Mouse (Mus musculus): ENCODE measurements around the gene Gpn3. TPM values are rescaled to one million over a fixed set of nuclear protein-coding genes. Genes with fewer than 3 reads are reported as not detected.
"Not testable (repeated sequence)": the region's sequence is repeated elsewhere in the genome, so short reads cannot be mapped to it uniquely, and the experiment has no call there.

Gene Gpn3
- polyA plus RNA-seq, 1 experiment, result 42.4 TPM

- no peaks in the 10 kb centered on the region for H3K4me1 ChIP-seq (ENCODE audit: control insufficient read depth, insufficient read depth, low read length)
- no peak for DNase-seq
- 32% methylated on average over 6 of the region's 6 CpGs for WGBS
- H3K4me3 ChIP-seq (replicated peaks; ENCODE audit: extremely low read depth, low read depth, low read length), result no peak overlapping the region
- TF ChIP-seq CTCF (IDR thresholded peaks at IDR 0.05; ENCODE audit: insufficient read depth, low read length), result no peak
- no peak for TF ChIP-seq POLR2A (IDR thresholded peaks at IDR 0.05; ENCODE audit: borderline replicate concordance, extremely low read depth, low read depth, low read length)
Observed at GRCm38 (mm10) chr5:122412826-122413225, 41.1 kb downstream of the Gpn3 start.

DNA sequence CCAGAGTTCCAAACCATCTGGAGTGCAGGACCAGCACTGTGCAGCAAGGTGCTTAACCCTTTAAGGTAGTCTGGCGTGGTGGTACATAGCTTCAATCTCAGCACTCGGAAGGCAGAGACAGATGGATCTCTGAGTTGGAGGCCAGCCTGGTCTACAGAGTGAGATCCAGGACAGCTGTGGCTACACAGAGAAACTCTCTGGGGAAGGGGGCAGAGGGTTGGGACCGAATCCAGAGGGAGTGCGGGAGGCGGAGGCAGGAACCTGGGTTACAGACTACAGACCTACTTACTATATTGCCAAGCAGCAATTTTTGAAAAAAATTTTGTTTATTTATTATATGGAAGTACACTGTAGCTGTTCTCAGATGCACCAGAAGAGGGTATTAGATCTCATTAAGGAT, 42.7 kb downstream of the Gpn3 start:
- H3K4me1 ChIP-seq (ENCODE audit: control insufficient read depth, insufficient read depth, low read length), result no peaks in the 10 kb centered on the region
- DNase-seq, result no peak
- TF ChIP-seq CTCF (IDR thresholded peaks at IDR 0.05; ENCODE audit: insufficient read depth, low read length) (no peak), POLR2A (IDR thresholded peaks at IDR 0.05; ENCODE audit: borderline replicate concordance, extremely low read depth, low read depth, low read length) (no peak)
- 86% methylated on average over 5 of the region's 5 CpGs for WGBS
- no peak overlapping the region for H3K4me3 ChIP-seq (replicated peaks; ENCODE audit: extremely low read depth, low read depth, low read length)

GRCm38 (mm10) chr5:122415465-122415864, 43.8 kb downstream of the Gpn3 start:
- Histone ChIP-seq H3K4me1 (ENCODE audit: control insufficient read depth, insufficient read depth, low read length) (no peaks in the 10 kb centered on the region), H3K4me3 (replicated peaks; ENCODE audit: extremely low read depth, low read depth, low read length) (no peak overlapping the region)
- DNase-seq, result no peak
- TF ChIP-seq CTCF (IDR thresholded peaks at IDR 0.05; ENCODE audit: insufficient read depth, low read length) (no peak), POLR2A (IDR thresholded peaks at IDR 0.05; ENCODE audit: borderline replicate concordance, extremely low read depth, low read depth, low read length) (no peak)
- WGBS, result 88% methylated on average over 12 of the region's 12 CpGs

DNA sequence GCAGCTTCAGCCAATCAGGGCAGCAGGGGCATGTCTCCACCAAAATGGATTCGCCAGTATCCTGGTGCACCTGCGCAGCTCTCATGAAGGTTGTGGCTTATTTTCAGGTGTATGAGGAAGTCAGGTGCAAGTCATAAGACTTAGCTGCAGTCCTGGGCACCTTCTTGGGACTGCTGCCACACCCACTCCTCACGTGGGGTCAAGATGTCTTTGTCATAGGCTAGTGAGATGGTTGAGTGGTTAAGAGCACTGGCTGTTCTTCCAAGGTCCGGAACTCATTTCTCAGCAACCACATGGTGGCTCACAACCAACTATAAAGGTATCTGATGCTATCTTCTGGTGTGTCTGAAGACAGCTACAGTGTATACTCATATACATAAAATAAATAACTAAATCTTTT, 49.0 kb downstream of the Gpn3 start:
- H3K4me3 ChIP-seq (replicated peaks; ENCODE audit: extremely low read depth, low read depth, low read length); H3K4me1 ChIP-seq (ENCODE audit: control insufficient read depth, insufficient read depth, low read length); DNase-seq: not testable (repeated sequence)
- 56% methylated on average over 4 of the region's 4 CpGs for WGBS

DNA sequence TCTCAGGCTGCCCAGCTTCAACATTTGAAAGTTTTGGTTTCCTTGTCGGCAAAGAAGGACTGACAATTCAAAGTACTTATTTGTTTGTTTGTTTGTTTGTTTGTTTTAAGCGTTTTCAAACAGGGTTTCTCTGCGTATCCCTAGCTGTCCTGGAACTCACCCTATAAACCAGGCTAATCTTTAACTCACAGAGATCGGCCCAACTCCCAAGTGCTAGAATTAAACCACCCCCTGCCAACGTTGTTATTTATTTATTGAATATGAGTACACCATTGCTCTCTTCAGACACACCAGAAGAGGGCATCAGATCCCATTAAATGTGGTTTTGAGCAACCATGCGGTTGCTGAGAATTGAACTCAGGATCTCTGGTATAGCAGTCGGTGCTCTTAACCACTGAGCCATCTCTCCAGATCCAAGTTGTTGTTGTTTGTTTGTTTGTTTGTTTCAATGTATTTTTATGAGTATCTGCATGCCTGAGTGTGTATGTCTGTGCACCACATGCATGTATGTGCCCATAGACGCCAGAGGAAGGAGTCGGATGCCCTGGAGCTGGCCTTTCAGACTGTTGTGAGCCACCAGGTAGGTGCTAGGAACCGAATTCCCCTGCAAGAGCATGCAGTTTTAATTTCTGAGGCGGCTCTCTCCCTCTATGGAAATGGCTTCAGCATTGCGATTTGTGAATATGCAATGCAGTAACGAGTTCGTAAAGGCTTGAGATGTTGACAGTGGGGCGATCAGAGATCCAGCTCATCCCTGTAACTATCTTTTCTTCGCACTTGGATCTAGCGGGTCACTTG, 49.8 kb downstream of the Gpn3 start, which contains the start of gene Anapc7:
Gene Anapc7 (plus strand): TSS at position 423 of the 798 bp plus-strand sequence.
- DNase-seq, result no peak
- Histone ChIP-seq H3K4me1 (ENCODE audit: control insufficient read depth, insufficient read depth, low read length) (no peaks in the 10 kb centered on the region), H3K4me3 (replicated peaks; ENCODE audit: extremely low read depth, low read depth, low read length) (peak within 1 kb of the TSS; percentile 89)
- 13% methylated on average over 17 of the region's 17 CpGs for WGBS
- no peak for TF ChIP-seq POLR2A (IDR thresholded peaks at IDR 0.05; ENCODE audit: borderline replicate concordance, extremely low read depth, low read depth, low read length)
- no peak for TF ChIP-seq CTCF (IDR thresholded peaks at IDR 0.05; ENCODE audit: insufficient read depth, low read length)

- under 1% methylated on average over 73 of the region's 73 CpGs for WGBS
- Histone ChIP-seq H3K4me3 (replicated peaks; ENCODE audit: extremely low read depth, low read depth, low read length) (peak overlapping the region; percentile 89), H3K4me1 (ENCODE audit: control insufficient read depth, insufficient read depth, low read length) (no peaks in the 10 kb centered on the region)
- TF ChIP-seq CTCF (IDR thresholded peaks at IDR 0.05; ENCODE audit: insufficient read depth, low read length) (no peak), POLR2A (IDR thresholded peaks at IDR 0.05; ENCODE audit: borderline replicate concordance, extremely low read depth, low read depth, low read length) (peak; percentile 49; the same call in 1 of the 2 replicates)
- DNase-seq, result peak; percentile 93
Observed at GRCm38 (mm10) chr5:122422071-122422964, 50.6 kb downstream of the Gpn3 start.

- Histone ChIP-seq H3K4me1 (ENCODE audit: control insufficient read depth, insufficient read depth, low read length) (no peaks in the 10 kb centered on the region), H3K4me3 (replicated peaks; ENCODE audit: extremely low read depth, low read depth, low read length) (peak overlapping the region; percentile 89)
- 18% methylated on average over 15 of the region's 15 CpGs for WGBS
- no peak for DNase-seq
- TF ChIP-seq CTCF (IDR thresholded peaks at IDR 0.05; ENCODE audit: insufficient read depth, low read length), result no peak
- no peak for TF ChIP-seq POLR2A (IDR thresholded peaks at IDR 0.05; ENCODE audit: borderline replicate concordance, extremely low read depth, low read depth, low read length)
Observed at GRCm38 (mm10) chr5:122423083-122423482, 51.4 kb downstream of the Gpn3 start.

- no peak overlapping the region for H3K4me3 ChIP-seq (replicated peaks; ENCODE audit: extremely low read depth, low read depth, low read length)
- no peak for DNase-seq
- no peak for TF ChIP-seq CTCF (IDR thresholded peaks at IDR 0.05; ENCODE audit: insufficient read depth, low read length)
- TF ChIP-seq POLR2A (IDR thresholded peaks at IDR 0.05; ENCODE audit: borderline replicate concordance, extremely low read depth, low read depth, low read length), result no peak
- WGBS, result 62% methylated on average over 2 of the region's 2 CpGs
- no peaks in the 10 kb centered on the region for H3K4me1 ChIP-seq (ENCODE audit: control insufficient read depth, insufficient read depth, low read length)
Observed at GRCm38 (mm10) chr5:122425550-122425949, 53.9 kb downstream of the Gpn3 start.

- no peak for DNase-seq
- Histone ChIP-seq H3K4me1 (ENCODE audit: control insufficient read depth, insufficient read depth, low read length) (no peaks in the 10 kb centered on the region), H3K4me3 (replicated peaks; ENCODE audit: extremely low read depth, low read depth, low read length) (no peak overlapping the region)
- TF ChIP-seq CTCF (IDR thresholded peaks at IDR 0.05; ENCODE audit: insufficient read depth, low read length), result no peak
- no peak for TF ChIP-seq POLR2A (IDR thresholded peaks at IDR 0.05; ENCODE audit: borderline replicate concordance, extremely low read depth, low read depth, low read length)
- WGBS, result 83% methylated on average over 4 of the region's 4 CpGs
Observed at GRCm38 (mm10) chr5:122430036-122430775, 58.5 kb downstream of the Gpn3 start.

Measured in lung, adult 2 months (tissue).